Mouse (Mus musculus): ENCODE measurements around the gene Pdcd4. TPM values are rescaled to one million over a fixed set of nuclear protein-coding genes. Genes with fewer than 3 reads are reported as not detected.

The Pdcd4 gene
- polyA plus RNA-seq (2014; fragmentation: Nextera tagmentation; extraction: Ambion mirVana), result 134 and 136 TPM in 2 replicates

GRCm38 (mm10) chr19:53892061-53892460 lies at the start of gene Pdcd4:
Gene Pdcd4 (plus strand): TSS chr19:53892231.
- H3K36me3 ChIP-seq (ENCODE audit: control insufficient read depth, insufficient read depth, low read length), result no peaks in the 10 kb centered on the region
- ATAC-seq (ENCODE audit: low FRiP score, low TSS enrichment), result peak; percentile 73; the same call in 1 of the 2 replicates
- 47% methylated on average over 3 of the region's 3 CpGs for WGBS
- H3K4me3 ChIP-seq (ENCODE audit: low read length), result no peak within 1 kb of the TSS
- no peak within 1 kb of the TSS for H3K9ac ChIP-seq (ENCODE audit: low read depth, low read length)
- no peaks in the 10 kb centered on the region for H3K27me3 ChIP-seq (ENCODE audit: control insufficient read depth, insufficient read depth, low read length)
- H3K4me1 ChIP-seq (ENCODE audit: control insufficient read depth, insufficient read depth, low read length), result peaks cover 12% of the 10 kb centered on the region; the same call in 1 of the 2 replicates
- H3K4me2 ChIP-seq (replicated peaks; ENCODE audit: low read depth, low read length), result no peak within 1 kb of the TSS
- H3K27ac ChIP-seq (ENCODE audit: low read depth, low read length), result peak within 1 kb of the TSS; percentile 77
- H3K9me3 ChIP-seq (ENCODE audit: control insufficient read depth, low read length), result no peaks in the 10 kb centered on the region

- H3K9me3 ChIP-seq (ENCODE audit: control insufficient read depth, low read length), result no peaks in the 10 kb centered on the region
- no peak overlapping the region for H3K4me2 ChIP-seq (replicated peaks; ENCODE audit: low read depth, low read length)
- WGBS, result 94% methylated on average over 8 of the region's 8 CpGs
- no peak for ATAC-seq (ENCODE audit: low FRiP score, low TSS enrichment)
- H3K4me1 ChIP-seq (ENCODE audit: control insufficient read depth, insufficient read depth, low read length), result no peaks in the 10 kb centered on the region
- H3K9ac ChIP-seq (ENCODE audit: low read depth, low read length), result no peak overlapping the region
- no peaks in the 10 kb centered on the region for H3K36me3 ChIP-seq (ENCODE audit: control insufficient read depth, insufficient read depth, low read length)
- H3K27ac ChIP-seq (ENCODE audit: low read depth, low read length), result no peak overlapping the region
- H3K4me3 ChIP-seq (ENCODE audit: low read length), result no peak overlapping the region
- H3K27me3 ChIP-seq (ENCODE audit: control insufficient read depth, insufficient read depth, low read length), result no peaks in the 10 kb centered on the region
Observed at GRCm38 (mm10) chr19:53843972-53844371, 48.1 kb upstream of the Pdcd4 start.

GRCm38 (mm10) chr19:53848272-53848995 lies 43.6 kb upstream of the Pdcd4 start:
- no peak overlapping the region for H3K4me2 ChIP-seq (replicated peaks; ENCODE audit: low read depth, low read length)
- no peaks in the 10 kb centered on the region for H3K36me3 ChIP-seq (ENCODE audit: control insufficient read depth, insufficient read depth, low read length)
- ATAC-seq (ENCODE audit: low FRiP score, low TSS enrichment), result no peak
- H3K27me3 ChIP-seq (ENCODE audit: control insufficient read depth, insufficient read depth, low read length), result no peaks in the 10 kb centered on the region
- H3K9me3 ChIP-seq (ENCODE audit: control insufficient read depth, low read length), result no peaks in the 10 kb centered on the region
- H3K27ac ChIP-seq (ENCODE audit: low read depth, low read length), result no peak overlapping the region
- H3K4me1 ChIP-seq (ENCODE audit: control insufficient read depth, insufficient read depth, low read length), result peaks cover 35% of the 10 kb centered on the region
- no peak overlapping the region for H3K4me3 ChIP-seq (ENCODE audit: low read length)
- WGBS, result 85% methylated on average over 10 of the region's 10 CpGs
- H3K9ac ChIP-seq (ENCODE audit: low read depth, low read length), result no peak overlapping the region

DNA sequence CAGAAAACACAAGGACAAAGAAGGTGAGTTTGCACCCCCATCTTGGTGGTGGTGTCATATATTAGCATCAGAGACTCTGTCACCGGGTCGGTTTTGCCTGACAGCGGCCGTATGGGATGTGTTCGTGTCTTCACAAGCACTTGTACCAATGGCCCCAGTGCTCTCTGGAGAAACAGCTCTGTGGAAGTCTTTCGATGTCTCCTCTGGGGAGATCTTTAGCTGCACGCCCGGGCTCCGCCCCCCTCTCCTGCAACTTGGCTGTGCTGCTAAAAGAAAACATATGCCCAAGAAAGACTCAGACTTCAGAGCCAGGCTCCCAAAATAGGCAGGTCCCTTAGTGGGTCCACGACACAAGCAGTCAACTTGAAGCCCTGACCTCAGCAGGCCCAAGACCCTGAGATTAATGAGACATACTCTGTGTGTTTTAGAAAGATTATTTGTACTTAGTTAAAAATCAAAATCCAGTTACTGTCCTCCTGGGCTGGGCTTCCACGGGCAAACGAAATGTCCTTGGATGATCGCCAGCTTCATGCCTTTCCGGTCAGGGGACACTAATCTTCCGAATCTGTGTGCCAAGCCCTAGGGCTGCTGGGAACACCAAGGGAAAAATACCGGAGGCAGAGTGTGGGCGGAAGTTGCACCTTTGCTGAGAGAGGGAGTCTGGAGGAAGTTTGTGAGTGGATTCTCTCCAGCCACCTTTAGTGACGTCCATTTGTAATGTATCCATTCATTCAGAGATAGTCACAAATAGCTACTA lies 41.7 kb upstream of the Pdcd4 start:
- H3K4me1 ChIP-seq (ENCODE audit: control insufficient read depth, insufficient read depth, low read length), result peaks cover 44% of the 10 kb centered on the region
- WGBS, result 42% methylated on average over 18 of the region's 18 CpGs
- ATAC-seq (ENCODE audit: low FRiP score, low TSS enrichment), result no peak
- no peak overlapping the region for H3K4me2 ChIP-seq (replicated peaks; ENCODE audit: low read depth, low read length)
- no peaks in the 10 kb centered on the region for H3K36me3 ChIP-seq (ENCODE audit: control insufficient read depth, insufficient read depth, low read length)
- no peak overlapping the region for H3K9ac ChIP-seq (ENCODE audit: low read depth, low read length)
- H3K4me3 ChIP-seq (ENCODE audit: low read length), result no peak overlapping the region
- H3K27ac ChIP-seq (ENCODE audit: low read depth, low read length), result peak overlapping the region; percentile 55; the same call in 1 of the 2 replicates
- no peaks in the 10 kb centered on the region for H3K9me3 ChIP-seq (ENCODE audit: control insufficient read depth, low read length)
- no peaks in the 10 kb centered on the region for H3K27me3 ChIP-seq (ENCODE audit: control insufficient read depth, insufficient read depth, low read length)

DNA sequence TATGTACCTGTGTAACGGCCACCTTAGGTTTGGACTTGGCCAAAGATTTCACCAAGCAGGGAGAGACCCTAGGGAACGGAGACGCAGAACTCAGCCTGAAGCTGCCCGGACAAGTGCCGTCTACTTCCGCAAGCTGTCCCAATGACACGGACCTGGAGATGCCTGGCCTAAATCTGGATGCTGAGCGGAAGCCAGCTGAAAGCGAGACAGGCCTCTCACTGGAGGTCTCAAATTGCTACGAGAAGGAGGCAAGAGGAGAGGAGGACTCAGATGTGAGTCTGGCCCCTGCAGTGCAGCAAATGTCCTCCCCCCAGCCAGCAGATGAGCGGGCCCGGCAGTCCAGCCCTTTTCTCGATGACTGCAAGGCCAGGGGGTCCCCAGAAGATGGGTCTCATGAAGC lies 40.7 kb upstream of the Pdcd4 start:
- no peak overlapping the region for H3K4me2 ChIP-seq (replicated peaks; ENCODE audit: low read depth, low read length)
- H3K36me3 ChIP-seq (ENCODE audit: control insufficient read depth, insufficient read depth, low read length), result no peaks in the 10 kb centered on the region
- H3K27me3 ChIP-seq (ENCODE audit: control insufficient read depth, insufficient read depth, low read length), result no peaks in the 10 kb centered on the region
- no peak for ATAC-seq (ENCODE audit: low FRiP score, low TSS enrichment)
- peak overlapping the region; percentile 84; the same call in 1 of the 2 replicates for H3K27ac ChIP-seq (ENCODE audit: low read depth, low read length)
- 69% methylated on average over 13 of the region's 13 CpGs for WGBS
- no peak overlapping the region for H3K9ac ChIP-seq (ENCODE audit: low read depth, low read length)
- H3K4me3 ChIP-seq (ENCODE audit: low read length), result no peak overlapping the region
- no peaks in the 10 kb centered on the region for H3K9me3 ChIP-seq (ENCODE audit: control insufficient read depth, low read length)
- H3K4me1 ChIP-seq (ENCODE audit: control insufficient read depth, insufficient read depth, low read length), result peaks cover 49% of the 10 kb centered on the region

DNA sequence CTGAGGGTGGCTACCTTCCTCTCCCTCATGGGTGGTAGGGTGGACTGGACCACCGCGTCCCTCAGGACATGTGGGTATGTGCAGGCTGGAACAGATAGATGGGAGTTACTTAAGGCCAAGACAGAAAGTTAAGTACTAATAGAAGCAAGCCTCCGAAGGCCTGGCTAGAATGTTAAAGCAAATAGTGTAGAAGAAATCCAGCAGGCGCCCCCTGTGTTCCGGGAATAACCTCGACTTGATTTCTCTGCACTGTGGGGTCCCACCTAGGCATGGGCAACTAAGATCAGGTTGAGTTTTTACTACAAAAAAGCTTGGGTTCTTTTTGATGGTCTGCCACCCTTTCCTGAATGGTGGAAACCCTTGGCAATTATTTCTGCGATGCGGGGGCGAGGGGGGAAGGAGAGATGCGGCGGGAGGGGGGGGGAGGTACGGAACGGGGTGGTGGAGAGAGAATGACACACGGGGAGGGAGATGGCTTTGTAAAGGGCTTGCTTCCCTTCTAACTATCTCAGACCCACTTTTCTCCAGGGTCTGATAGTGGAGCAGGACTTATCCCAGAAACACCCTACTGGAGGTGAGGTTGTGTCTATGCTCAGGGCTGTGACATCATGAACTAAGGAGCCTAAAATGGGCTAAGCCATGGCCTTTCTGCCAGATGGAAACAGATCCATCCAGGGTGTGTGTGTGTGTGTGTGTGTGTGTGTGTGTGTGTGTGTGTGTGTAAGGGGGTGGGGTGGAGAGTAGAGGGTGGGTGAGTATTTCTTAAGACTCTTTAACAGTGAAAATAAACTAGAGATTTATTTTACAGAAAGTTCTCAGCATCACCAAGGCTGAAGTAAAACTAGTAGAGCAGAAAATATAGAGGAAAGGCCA lies 40.0 kb upstream of the Pdcd4 start:
- no peaks in the 10 kb centered on the region for H3K27me3 ChIP-seq (ENCODE audit: control insufficient read depth, insufficient read depth, low read length)
- 76% methylated on average over 14 of the region's 14 CpGs for WGBS
- H3K36me3 ChIP-seq (ENCODE audit: control insufficient read depth, insufficient read depth, low read length), result no peaks in the 10 kb centered on the region

DNA sequence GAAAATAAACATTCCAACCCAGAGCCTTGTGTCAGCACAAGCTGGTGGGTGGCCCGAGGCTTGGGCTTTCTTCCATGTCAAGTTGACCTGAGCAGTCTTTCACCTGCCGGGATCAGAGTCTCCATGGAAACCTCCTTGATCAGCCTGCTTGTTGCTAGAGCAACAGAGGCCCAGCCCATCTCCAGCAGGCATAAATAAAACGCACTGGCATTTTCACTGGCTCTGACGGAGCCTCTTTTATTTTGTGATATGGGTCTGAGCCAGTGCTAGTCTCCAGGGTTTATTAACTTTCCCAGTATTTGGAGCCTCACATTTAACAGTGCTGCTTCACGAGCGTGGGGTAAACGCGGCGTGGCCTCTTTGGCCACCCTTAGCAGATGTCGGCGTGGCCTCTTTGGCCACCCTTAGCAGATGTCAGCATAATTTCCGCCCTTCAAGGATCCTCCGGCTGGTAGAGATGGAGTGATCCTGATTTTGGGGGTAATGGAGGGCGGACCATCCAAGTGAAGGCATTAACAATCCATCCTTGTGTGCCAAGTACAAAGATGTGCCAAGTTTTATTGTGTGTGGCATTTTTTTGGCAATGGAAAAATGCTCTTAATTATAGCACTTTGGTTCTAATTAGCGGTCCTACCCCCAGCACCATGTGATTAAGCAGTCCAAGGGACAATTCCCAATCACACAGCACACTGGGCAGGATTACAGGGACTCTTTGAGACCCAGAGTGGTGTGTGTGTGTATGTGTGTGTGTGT lies 39.2 kb upstream of the Pdcd4 start:
- Histone ChIP-seq H3K4me3 (ENCODE audit: low read length) (no peak overlapping the region), H3K36me3 (ENCODE audit: control insufficient read depth, insufficient read depth, low read length) (no peaks in the 10 kb centered on the region), H3K4me2 (replicated peaks; ENCODE audit: low read depth, low read length) (peak overlapping the region; percentile 21), H3K27ac (ENCODE audit: low read depth, low read length) (peak overlapping the region; percentile 82), H3K4me1 (ENCODE audit: control insufficient read depth, insufficient read depth, low read length) (peaks cover 49% of the 10 kb centered on the region), H3K9ac (ENCODE audit: low read depth, low read length) (no peak overlapping the region), H3K9me3 (ENCODE audit: control insufficient read depth, low read length) (no peaks in the 10 kb centered on the region), H3K27me3 (ENCODE audit: control insufficient read depth, insufficient read depth, low read length) (no peaks in the 10 kb centered on the region)
- ATAC-seq (ENCODE audit: low FRiP score, low TSS enrichment), result peak; percentile 93
- WGBS, result 23% methylated on average over 15 of the region's 15 CpGs

More for the DNA sequence above, 40.0 kb upstream of the Pdcd4 start:
- H3K9me3 ChIP-seq (ENCODE audit: control insufficient read depth, low read length), result no peaks in the 10 kb centered on the region
- ATAC-seq (ENCODE audit: low FRiP score, low TSS enrichment), result peak; percentile 68
- H3K27ac ChIP-seq (ENCODE audit: low read depth, low read length), result peak overlapping the region; percentile 84
- H3K4me1 ChIP-seq (ENCODE audit: control insufficient read depth, insufficient read depth, low read length), result peaks cover 49% of the 10 kb centered on the region
- H3K4me2 ChIP-seq (replicated peaks; ENCODE audit: low read depth, low read length), result no peak overlapping the region
- H3K9ac ChIP-seq (ENCODE audit: low read depth, low read length), result no peak overlapping the region
- H3K4me3 ChIP-seq (ENCODE audit: low read length), result no peak overlapping the region

GRCm38 (mm10) chr19:53854978-53855377 lies 37.1 kb upstream of the Pdcd4 start:
- Histone ChIP-seq H3K27me3 (ENCODE audit: control insufficient read depth, insufficient read depth, low read length) (no peaks in the 10 kb centered on the region), H3K4me3 (ENCODE audit: low read length) (no peak overlapping the region), H3K4me2 (replicated peaks; ENCODE audit: low read depth, low read length) (no peak overlapping the region), H3K9ac (ENCODE audit: low read depth, low read length) (no peak overlapping the region), H3K9me3 (ENCODE audit: control insufficient read depth, low read length) (no peaks in the 10 kb centered on the region), H3K27ac (ENCODE audit: low read depth, low read length) (no peak overlapping the region), H3K36me3 (ENCODE audit: control insufficient read depth, insufficient read depth, low read length) (no peaks in the 10 kb centered on the region), H3K4me1 (ENCODE audit: control insufficient read depth, insufficient read depth, low read length) (peaks cover 58% of the 10 kb centered on the region)
- WGBS, result 71% methylated on average over 4 of the region's 4 CpGs
- ATAC-seq (ENCODE audit: low FRiP score, low TSS enrichment), result no peak
